Mouse (Mus musculus) left cerebral cortex, postnatal 4 days (tissue): ENCODE measurements around the gene Atp2b4. TPM values are rescaled to one million over a fixed set of nuclear protein-coding genes. Genes with fewer than 3 reads are reported as not detected.

Experiments used
- DNase-seq: peaks from one replicate; pipeline ENCODE4 v3.0.0-alpha.2; 2022
- intact Hi-C: fragments of 180-260 bp; cut with DNase I; formaldehyde crosslinking; loops from one replicate; pipeline ENCODE4 v1.15.1; 2025
- microRNA-seq: library from miRNA; unstranded; fragments of <30 nt; microRNA quantifications from one replicate; pipeline ENCODE4 v1.2.0, GENCODE M21; 2022
- total RNA-seq, 2 experiments: library from RNA; stranded (reverse); gene quantifications; 2 replicates each; pipeline ENCODE4 v1.2.3; 2021

Atp2b4 gene
- total RNA-seq, 2 experiments from 2014 or later: 110 to 134 TPM

GRCm38 (mm10) chr1:133661203-133661933 lies 139.5 kb downstream of the Atp2b4 start, which contains the start of gene Gm38394:
TSS of gene Gm38394 (minus strand) at chr1:133661318.
- peak; percentile 93 for DNase-seq
- intact Hi-C loops: no loop called here

- DNase-seq: peak; percentile 82
- intact Hi-C loops: no loop called here
Measured at GRCm38 (mm10) chr1:133660466-133661202, 140.2 kb downstream of the Atp2b4 start, which contains the start of gene Zbed6. TSS of gene Zbed6 (minus strand) at chr1:133660885.

GRCm38 (mm10) chr1:133658878-133659277 lies 142.0 kb downstream of the Atp2b4 start:
- intact Hi-C loops: no loop called here
- DNase-seq: no peak

DNA sequence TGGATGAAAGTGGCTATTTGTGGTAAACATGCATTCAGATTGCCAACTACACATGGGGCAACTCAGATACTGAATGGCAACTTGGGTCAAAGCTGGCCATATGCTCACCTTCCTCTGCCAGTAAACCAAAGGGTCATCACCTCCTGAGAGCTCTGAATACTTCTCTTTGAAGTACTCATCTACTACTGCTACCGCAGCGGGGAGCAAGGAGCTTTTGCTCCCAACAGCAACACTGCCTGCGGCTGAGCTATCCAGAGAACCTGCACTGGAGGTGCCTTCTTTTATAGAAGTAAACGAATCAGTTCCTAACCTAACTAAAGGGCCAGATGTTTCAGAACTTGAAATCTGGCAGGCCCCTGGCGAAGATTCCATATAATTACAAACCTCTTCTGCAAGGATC lies 144.0 kb downstream of the Atp2b4 start:
- no peak for DNase-seq
- intact Hi-C loops: no loop called here

GRCm38 (mm10) chr1:133653033-133653432 lies 147.8 kb downstream of the Atp2b4 start:
- intact Hi-C loops: no loop called here
- DNase-seq: no peak

GRCm38 (mm10) chr1:133650288-133651055 lies 150.4 kb downstream of the Atp2b4 start:
- intact Hi-C loops: no loop called here
- no peak for DNase-seq

Small RNA genes lying within 50 kb of the gene (microRNA-seq; reads per million reads assigned to microRNA genes)
- not detected for gene Mir6903

Other genes with a start within 250 kb of the Atp2b4 start
- gene Snrpe, start 190.8 kb downstream of the Atp2b4 start, total RNA-seq: 100 to 1,000 TPM; 117 to 138 TPM
- 10 to 100 TPM in 1 of 2 experiments, 1 to 10 TPM in 1; 6.5 to 14.2 TPM for gene Zbed6, start 140.2 kb downstream of the Atp2b4 start, total RNA-seq
- gene Gm38394, start 139.7 kb downstream of the Atp2b4 start, total RNA-seq: 10 to 100 TPM; 24.3 to 34.9 TPM
- under 1 TPM; 0.16 to 0.64 TPM for gene Lax1, start 110.9 kb downstream of the Atp2b4 start, total RNA-seq
- 1 to 10 TPM; 2.3 to 2.7 TPM for gene Optc, start 107.0 kb upstream of the Atp2b4 start, total RNA-seq
- gene Prelp, start 120.4 kb upstream of the Atp2b4 start, total RNA-seq: 1 to 10 TPM; 1.9 to 2.6 TPM
- 10 to 100 TPM; 19.0 to 20.0 TPM for gene Fmod, start 236.2 kb upstream of the Atp2b4 start, total RNA-seq